In genomic region chr13:63990480-63990958, GRCm38 (mm10) we compare ENCODE assay signal across 8 mouse cellular contexts.
DNase-seq lines count a peak whose midpoint lies in the region; ATAC-seq lines count a peak whose summit lies in the region.

No protein-coding gene starts in this region.

- peaks cover 22% of the 10 kb centered on the region for H3K4me1 ChIP-seq in heart, embryonic 10.5 days
- peaks cover 24% of the 10 kb centered on the region for H3K4me1 ChIP-seq in kidney, embryonic 16.5 days (ENCODE audit: insufficient read depth, low read length)

- 17% methylated on average over 8 of the region's 8 CpGs for WGBS in heart, embryonic 10.5 days
- 9% methylated on average over 8 of the region's 8 CpGs for WGBS in kidney, embryonic 16.5 days

- peak overlapping the region; percentile 35 for H3K4me2 ChIP-seq in kidney, embryonic 16.5 days (replicated peaks; ENCODE audit: low read depth, low read length)

- H3K27ac ChIP-seq in heart, embryonic 10.5 days = 0 out of 2 replicates have a peak overlapping the region, but pooled peaks have one; percentile 37
- H3K27ac ChIP-seq in kidney, embryonic 16.5 days (ENCODE audit: low read length) = peak overlapping the region; percentile 77

- no peaks in the 10 kb centered on the region for H3K27me3 ChIP-seq in heart, embryonic 10.5 days (ENCODE audit: insufficient read depth, poor library complexity, severe bottlenecking)
- H3K27me3 ChIP-seq in kidney, embryonic 16.5 days (ENCODE audit: insufficient read depth, low read length) = no peaks in the 10 kb centered on the region

- no peaks in the 10 kb centered on the region for H3K36me3 ChIP-seq in heart, embryonic 10.5 days
- no peaks in the 10 kb centered on the region for H3K36me3 ChIP-seq in kidney, embryonic 16.5 days (ENCODE audit: insufficient read depth, low read length)

- no peak overlapping the region for H3K4me3 ChIP-seq in heart, embryonic 10.5 days
- no peak overlapping the region for H3K4me3 ChIP-seq in kidney, embryonic 16.5 days (ENCODE audit: low read length)

- H3K9me3 ChIP-seq in heart, embryonic 10.5 days = no peaks in the 10 kb centered on the region
- H3K9me3 ChIP-seq in kidney, embryonic 16.5 days (ENCODE audit: low read length) = no peaks in the 10 kb centered on the region

- peak; percentile 12 for DNase-seq in right cerebral cortex, postnatal 14 days
- no peak for DNase-seq in right cerebral cortex, postnatal 4 days
- no peak for DNase-seq in heart, embryonic 10.5 days (ENCODE audit: low spot score)
- peak; percentile 56 for DNase-seq in mesoderm, embryonic 11.5 days (ENCODE audit: low read depth, low spot score)
- DNase-seq in thymus, postnatal 14 days = no peak
- DNase-seq in B cell, adult 2 months = no peak

- ATAC-seq in kidney, embryonic 16.5 days (ENCODE audit: low FRiP score, low TSS enrichment) = peak; percentile 50; the same call in 1 of the 2 replicates
- no peak for ATAC-seq in erythroblast, adult 5-6 weeks (replicated peaks; ENCODE audit: low FRiP score, poor library complexity, severe bottlenecking)

- H3K9ac ChIP-seq in kidney, embryonic 16.5 days (replicated peaks; ENCODE audit: low read length) = peak overlapping the region; percentile 27; the same call in 1 of the 2 replicates

Comparison
In these comparisons a context has a peak if more than half of its experiments do, and no peak if none do; other contexts are left out.
1. DNase-seq: peak in right cerebral cortex, postnatal 14 days (single experiment) and mesoderm, embryonic 11.5 days (single experiment); none in right cerebral cortex, postnatal 4 days (single experiment), heart, embryonic 10.5 days (single experiment), thymus, postnatal 14 days (single experiment) and B cell, adult 2 months (0 of 2).